Mouse (Mus musculus) T-helper 17 cell (primary cell): Measurements from ENCODE around the gene Pkd1l3.

Experiments
- in situ Hi-C, 2 experiments: fragments of 300-600 bp; cut with MboI, MseI; formaldehyde crosslinking; loops; 1 replicate in 1 of 2; 2 replicates in 1 of 2; pipeline ENCODE4 v1.15.1; 2025; ENCODE audit warnings: high pct_unique_total_duplicates in 2 of 2

Gene Pkd1l3

DNA sequence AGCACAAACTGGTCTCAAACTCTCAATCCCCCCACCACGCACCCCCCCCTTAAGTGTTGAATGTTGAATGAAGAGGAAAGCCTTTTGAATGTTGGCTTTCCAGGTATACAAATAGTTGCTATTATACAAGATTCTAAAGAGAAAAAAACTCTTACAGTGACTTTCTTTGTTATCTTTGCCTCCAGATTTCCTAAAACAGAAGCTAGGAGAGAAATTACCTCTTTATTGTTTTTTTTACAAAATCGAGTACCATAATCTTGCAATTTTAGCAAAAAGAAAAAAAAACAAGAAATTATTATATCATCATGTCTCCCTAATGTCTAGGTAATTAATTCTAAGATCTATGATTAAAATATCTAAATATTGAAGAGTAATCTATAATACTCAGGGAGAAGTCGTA lies 1.3 kb downstream of the Pkd1l3 start:
- in situ Hi-C loops: loop anchor here (10.0 to 25.0 kb wide), 3 partner anchors 597 to 997 kb away; partner anchors contain the start of genes Cmtr2 (in 2 of the 2) and Vac14 (in 1 of the 2)

DNA sequence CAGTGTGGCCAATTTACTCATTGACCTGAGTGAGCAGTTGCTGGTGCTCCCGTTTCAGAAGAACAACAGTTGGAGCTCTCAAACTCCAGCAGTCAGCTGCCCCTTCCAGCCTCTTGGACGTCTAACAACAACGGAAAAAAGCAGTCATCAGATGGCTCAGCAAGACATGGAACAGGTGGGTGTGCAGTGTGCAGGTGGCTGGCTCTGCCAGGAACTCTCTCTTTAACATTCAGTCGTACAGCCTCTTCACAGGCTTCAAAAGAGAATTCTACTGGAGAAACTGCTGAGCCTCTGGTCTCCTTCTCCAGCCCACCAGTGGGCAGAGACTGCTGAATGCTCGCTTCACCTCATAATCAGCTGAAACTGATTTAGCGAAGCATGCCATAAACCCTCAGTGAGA lies 14.3 kb downstream of the Pkd1l3 start:
- in situ Hi-C loops: no loop called here

DNA sequence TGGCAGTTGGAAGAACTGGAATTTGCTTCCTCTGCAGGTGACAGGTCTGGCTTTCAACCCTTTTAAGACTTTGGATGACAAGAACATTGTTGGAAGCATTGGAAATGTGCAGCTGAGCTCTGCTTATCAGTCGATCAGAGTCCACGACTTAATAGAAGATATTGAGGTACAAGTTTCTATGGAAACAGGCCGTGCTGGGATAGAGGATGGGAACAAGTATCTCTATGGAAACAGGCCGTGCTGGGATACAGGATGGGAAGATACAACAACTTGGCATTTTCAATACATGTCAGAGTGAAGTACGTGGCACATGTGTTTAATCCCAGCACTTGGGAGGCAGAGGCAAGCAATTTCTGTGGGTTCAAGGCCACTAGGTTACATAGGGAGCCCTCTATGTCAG lies 18.2 kb downstream of the Pkd1l3 start:
- in situ Hi-C loops: no loop called here

DNA sequence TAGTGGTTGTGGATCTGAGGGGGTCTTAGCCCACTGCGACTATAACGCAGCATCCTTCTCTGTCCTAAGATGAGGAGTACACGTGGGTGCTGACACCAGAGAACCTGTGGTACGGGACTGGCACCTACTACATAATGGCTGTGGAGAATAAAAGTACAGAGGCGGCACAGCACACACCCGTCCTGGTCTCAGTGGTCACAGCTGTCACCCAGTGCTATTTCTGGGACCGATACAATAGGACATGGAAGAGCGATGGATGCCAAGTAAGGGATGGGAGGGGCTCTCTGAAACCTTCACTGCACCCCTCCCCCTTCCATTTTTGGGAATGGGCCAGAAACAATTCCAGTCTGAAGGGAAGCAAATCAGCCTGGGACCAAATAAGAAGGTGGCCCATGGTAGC lies 20.8 kb downstream of the Pkd1l3 start:
- in situ Hi-C loops: no loop called here

DNA sequence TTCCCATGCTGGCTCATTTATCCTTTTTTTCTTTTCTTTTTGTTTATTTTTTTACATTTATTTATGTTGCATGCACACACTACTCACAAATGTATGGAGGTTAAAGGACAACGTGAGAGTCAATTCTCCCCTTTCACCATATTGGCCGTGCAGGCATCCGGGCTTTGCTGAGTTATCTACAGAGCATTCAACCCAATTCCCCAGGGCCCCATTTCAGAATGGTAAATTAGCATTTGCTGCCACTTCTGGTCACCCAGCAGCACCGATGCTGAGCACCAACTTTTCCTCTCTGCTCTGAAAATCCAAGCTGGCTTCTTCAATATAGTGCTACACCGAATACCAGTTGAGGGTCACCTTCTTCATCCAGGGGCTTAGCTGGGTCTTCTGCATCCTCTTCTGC lies 24.5 kb downstream of the Pkd1l3 start:
- in situ Hi-C loops: no loop called here

DNA sequence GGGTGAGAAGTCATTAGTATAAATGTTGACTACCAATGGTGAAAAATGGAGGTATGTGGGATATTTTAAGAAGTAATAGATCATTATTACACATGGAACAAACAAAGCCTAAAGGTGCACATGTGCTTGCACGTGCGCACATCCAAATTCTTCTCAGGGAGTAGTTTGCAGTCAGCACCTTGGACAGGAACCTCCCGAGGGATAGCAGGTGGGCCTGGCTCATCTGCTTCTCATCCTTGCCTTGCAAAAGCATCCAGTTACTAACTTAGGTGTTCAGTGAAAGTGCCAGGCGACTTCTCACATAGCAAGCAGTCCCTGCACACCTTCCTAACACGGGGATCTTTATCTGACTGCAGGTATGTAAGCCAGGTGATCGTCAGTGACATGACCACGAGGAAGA lies 26.1 kb downstream of the Pkd1l3 start:
- in situ Hi-C loops: loop anchor here in 1 of 2 experiments (10.0 kb wide), 1 partner anchor 384 kb away; no protein-coding TSS in a partner anchor

DNA sequence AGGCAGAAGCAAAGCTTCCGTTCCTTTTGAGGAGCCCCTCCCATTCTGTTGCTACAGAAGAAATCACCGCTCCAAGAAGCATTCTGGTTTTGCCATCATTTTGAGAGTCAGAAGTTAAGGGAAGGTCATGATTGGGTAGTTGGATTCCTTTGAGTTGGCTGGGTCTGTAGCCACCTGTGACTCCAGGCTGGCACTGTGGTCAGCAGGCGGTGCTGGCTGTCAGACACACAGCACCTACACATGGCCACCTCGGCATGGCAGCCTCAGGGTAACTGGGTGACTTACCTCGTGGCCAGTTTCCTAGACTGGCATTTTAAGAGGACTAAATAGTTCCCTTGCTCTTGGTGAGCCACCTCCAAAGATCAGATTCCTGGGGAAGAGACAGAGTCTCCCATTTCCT lies 26.9 kb downstream of the Pkd1l3 start:
- in situ Hi-C loops: loop anchor here in 1 of 2 experiments (10.0 kb wide), 1 partner anchor 384 kb away; no protein-coding TSS in a partner anchor

DNA sequence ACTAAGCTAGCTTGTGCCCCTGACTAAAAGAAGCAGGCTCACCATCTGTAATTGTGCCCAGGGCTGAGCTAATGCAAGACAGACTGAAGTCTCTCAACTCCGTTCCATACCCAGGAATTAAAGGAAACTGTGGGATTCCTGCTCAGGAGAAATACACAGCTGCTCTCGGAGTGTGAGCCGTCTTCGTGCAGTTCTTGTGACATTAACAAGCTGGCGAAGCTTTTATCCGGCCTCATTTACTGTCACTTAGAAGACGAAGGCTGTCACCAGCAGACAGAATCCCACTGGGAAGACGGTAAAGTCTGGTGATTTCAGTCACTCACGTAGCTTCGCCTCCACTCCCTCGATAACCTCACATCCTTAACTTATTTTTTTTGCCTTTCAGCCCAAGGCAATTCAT lies 33.0 kb downstream of the Pkd1l3 start:
- in situ Hi-C loops: loop anchor here in 1 of 2 experiments (10.0 kb wide), 1 partner anchor 377 kb away; no protein-coding TSS in a partner anchor

DNA sequence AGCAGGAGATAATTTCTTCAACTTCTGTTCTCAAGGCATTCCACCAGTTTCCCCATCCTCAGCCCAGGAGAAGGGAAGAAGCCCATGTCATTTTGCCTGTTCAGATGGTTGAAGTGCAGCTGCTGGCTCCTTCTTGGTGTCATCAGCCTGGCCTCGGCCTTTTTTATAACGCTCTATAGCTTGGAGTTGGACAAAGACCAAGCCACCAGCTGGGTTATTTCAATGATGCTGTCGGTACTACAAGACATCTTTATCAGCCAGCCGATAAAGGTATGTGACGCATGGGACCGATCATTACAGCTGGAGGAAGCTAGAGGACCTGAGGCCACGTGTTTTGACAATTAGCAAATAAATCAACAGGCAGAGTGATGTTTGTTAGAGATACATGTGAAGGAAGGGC lies 34.2 kb downstream of the Pkd1l3 start:
- in situ Hi-C loops: loop anchor here in 1 of 2 experiments (10.0 kb wide), 1 partner anchor 376 kb away; no protein-coding TSS in a partner anchor

DNA sequence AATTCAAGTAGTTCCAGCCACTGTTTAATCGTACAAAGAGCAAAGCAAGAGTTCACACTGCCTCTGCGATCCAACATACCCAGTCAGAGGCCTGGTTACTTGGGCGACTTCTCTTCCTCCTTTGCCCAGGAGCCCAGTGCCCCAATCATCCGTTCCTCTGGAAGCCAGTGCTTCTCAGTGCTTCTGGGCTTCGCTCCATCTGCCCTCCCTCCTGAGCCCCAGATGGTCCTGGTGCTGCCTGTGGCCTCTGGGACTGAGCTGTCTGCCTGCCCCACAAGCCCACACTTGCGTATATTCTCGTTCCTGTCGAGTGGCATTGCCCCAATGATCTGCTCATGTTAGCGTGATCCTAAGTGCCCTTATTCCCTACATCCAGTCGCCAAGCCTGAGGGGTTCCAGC lies 36.5 kb downstream of the Pkd1l3 start:
- in situ Hi-C loops: loop anchor here in 1 of 2 experiments (10.0 kb wide), 1 partner anchor 364 kb away; no protein-coding TSS in a partner anchor

DNA sequence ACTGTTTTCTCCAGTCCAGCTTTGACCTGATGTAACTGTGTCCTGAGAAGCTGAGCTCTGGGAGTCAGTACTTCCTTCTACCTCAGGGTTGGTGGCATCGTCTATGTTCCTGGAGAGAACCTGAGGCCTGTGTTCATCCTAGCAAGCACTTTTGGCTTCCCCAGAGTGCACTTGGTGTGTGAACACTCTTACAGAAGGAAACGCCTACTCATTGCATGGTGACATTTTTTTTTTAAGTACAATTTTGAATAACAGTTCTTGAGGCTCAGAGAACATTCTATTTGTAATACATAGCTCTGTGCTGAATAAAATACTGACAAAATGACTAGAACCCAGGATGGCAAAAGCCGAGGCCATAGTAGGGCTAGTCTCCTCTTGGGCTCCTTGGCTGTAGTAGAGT lies 42.5 kb downstream of the Pkd1l3 start:
- in situ Hi-C loops: loop anchor here in 1 of 2 experiments (10.0 kb wide), 1 partner anchor 358 kb away; no protein-coding TSS in a partner anchor

DNA sequence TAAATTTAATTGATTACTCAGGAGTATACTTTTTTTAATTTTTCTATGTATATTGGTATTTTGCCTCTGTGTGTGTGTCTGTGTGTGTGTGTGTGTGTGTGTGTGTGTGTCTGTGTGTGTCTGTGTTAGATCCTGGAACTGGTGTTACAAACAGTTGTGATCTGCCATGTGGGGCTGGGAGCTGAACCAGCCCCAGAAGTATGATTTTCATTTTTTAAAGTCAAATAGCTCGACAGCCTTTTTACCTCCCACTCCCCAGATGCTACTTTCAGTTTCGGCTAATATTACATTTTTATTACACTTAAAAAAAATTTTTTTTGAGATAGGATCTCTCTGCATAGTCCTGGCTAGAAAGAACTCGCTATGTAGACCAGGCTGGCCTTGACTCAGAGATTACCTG lies 48.0 kb downstream of the Pkd1l3 start:
- in situ Hi-C loops: no loop called here

DNA sequence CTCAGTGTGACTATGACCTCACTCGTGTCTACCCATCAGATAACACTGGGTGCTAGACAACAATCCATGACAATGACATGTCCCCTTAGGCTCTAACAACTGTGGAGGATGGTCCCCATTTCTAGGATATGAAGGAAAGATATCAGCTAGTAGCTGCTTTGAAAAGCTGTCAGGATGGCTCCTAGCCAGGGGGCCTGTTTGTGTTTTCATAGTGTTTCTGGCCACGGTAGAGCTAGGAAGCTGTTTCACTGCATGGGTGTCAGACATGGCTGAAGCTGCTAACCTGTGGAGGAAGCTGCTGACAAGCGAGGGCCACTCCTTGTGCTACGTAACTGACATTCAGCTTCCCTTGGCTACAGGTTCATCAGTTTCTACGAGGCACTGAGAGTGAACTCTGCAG lies 52.3 kb downstream of the Pkd1l3 start:
- in situ Hi-C loops: no loop called here

DNA sequence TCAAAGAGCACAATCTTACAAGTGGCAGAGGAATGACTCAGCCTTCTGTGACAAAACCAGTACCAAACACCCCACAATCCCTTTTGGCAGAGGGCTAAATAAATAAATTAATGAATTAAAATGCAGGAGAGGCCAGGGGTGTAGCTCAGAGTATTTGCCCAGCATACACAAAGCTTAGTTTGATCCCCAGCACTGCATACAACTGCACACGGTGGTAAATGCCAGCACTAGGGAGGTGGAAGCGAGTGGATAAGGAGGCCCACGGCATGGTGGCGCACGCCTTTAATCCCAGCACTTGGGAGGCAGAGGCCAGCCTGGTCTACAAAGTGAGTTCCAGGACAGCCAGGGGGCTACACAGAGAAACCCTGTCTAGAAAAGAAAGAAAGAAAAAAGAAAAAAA lies 58.3 kb downstream of the Pkd1l3 start:
- in situ Hi-C loops: no loop called here

DNA sequence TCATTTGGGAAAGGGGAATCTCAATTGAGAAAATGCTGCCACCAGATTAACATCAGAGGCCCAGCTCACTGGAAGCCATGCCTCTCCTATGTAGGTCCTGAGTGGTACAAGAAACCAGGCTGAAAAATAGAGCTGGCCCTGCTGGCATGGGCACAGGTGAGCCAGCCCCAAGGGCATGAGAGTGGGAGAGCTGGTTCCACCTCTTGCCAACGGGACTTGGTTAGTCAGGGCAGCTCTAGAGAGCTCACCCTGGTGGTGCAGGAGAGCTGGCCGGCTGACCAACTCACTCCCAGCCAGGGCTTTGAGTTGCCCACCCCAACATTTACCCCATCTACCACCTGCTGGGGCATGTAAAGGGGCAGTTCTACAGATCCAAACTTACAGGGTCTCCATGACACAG lies 59.3 kb downstream of the Pkd1l3 start:
- in situ Hi-C loops: no loop called here

DNA sequence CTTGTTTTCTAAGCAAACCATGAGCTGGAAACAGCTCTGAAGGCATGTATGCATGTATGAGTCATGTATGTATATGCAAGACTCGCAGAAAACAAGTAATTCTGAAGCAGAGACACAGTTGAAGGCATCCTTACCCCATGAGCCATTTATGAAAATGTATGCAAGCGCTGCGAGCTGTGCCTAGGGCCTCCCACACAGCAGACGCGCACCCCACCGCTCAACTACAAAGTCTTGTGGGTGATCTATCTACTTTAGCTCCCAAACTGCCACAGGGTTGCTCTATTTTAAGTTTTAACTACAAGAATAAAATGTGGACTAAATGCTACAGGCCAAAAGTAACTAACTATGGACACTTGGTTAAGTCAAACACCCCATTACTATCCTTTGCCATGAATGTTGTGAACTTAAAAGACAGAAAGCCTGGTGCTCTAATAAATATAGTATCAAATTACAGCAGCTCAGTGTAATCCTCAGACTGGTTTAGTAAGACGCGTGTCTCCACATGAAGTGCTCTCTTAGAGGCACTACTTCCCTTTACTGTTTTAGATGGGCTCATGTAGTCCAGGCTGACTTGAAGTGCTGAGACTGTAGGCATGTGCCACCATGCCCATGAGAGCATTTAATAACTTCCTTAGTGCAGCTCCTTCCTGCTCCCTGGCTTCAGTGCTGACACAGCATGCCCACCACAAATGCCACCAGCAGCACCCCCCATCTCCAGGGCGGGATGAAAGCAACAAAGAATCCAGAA lies 61.8 kb downstream of the Pkd1l3 start:
- in situ Hi-C loops: no loop called here

DNA sequence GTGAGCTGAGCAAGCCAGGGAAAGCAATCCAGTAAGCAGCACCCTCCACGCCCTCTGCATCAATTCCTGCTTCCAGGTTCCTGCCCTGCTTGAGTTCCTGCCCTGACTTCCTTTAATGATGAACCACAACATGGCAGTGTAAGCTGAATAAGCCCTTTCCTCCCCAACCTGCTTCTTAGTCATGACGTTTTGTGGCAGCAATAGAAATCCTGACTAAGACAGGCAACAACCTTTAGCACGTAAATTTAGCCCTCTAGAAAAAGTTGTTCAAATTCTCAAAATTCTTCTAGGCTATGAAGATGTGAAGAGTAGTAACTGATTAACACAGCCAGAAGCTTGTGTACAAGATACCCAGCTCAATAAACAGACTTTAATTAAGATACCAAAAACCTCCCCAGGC lies 67.2 kb downstream of the Pkd1l3 start:
- in situ Hi-C loops: no loop called here

DNA sequence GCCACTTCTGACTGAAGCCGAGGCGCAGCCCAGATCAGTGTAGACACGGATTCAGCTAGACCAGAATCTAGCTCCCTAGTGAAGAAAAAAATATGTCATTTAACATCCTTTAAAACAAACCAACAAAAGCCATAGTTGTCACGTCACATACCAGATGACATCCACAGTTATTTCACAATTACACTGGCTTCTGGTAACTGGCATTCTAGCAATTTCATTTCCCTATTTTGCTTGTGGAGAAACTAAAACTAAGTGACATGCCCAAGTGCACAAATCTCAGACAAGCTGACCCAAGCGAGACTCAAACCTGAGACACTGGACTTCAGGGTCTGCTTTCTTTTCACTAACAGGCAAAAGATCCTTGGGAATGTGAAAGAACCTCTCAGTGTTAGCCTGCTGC lies 67.8 kb downstream of the Pkd1l3 start:
- in situ Hi-C loops: no loop called here

DNA sequence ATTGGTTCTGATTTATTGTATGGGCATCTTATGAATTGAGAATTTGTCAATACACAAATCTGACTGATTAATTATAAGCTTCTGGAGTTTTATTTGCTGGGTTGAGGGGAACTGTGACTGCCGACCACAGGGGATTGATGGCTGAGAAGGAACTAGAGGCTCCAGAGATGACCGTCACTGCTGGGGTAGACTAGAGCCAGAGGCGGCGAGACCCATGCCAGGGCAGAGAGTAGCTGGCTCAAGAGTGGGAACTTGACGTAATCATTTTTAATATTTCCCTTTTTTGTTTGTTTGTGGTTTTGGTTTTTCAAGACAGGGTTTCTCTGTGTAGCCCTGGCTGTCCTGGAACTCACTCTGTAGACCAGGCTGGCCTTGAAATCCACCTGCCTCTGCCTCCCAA lies 72.9 kb downstream of the Pkd1l3 start:
- in situ Hi-C loops: no loop called here

DNA sequence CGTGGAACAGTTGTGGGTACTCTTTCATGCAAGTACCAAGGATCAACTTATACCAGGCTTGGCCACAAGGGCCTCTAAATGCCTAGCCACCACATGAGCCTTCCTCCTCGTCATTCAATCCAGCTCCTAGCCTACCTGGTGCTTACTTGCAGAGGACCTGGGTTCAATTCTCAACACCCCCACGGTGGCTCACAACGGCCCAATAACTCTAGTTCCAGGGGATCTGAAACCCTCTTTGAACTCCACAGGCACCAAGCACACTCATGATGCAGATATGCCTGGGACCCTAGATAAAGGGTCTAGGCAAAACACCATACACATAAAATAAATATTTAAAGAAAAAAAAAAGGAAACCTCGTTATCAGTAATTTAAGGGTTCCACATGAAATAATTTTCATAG lies 77.5 kb downstream of the Pkd1l3 start:
- in situ Hi-C loops: loop anchor here (5.0 kb wide), 1 partner anchor 86 kb away; the partner anchor contains the start of gene Ap1g1 (in 2 of the 2)

DNA sequence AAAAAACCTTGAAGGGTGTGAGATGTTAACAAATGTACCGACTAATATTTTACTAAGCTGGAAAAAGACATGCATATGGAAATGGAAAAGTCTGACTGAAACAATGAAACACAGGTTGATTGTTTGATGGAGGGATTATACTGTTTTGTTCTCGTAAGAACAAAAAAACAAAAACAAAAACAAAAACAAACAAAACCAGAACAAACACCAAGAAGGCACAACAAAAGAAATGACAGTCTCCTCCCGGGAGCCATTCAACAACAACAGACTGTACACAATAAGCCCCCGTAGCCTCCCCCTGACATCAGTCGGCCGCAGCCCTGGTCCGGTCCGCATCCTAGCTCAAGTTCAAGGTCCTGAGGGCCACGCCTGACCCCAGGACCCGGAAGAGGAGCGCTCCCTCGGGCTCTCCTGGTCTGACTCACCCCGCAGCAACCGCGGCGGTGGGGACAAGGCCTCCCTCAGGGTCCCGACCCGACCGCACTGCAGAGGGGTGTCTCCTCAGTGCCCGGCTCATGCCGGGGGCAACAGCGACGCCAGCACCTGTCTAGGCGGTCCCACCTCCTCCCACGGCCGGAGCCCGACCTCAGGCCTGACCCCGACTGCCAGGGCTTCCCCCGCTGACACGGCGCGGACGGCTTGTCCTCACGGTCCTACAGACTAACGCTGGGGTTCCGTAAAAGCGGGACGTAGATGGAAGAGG lies 78.3 kb downstream of the Pkd1l3 start:
- in situ Hi-C loops: loop anchor here (5.0 kb wide), 1 partner anchor 85 kb away; the partner anchor contains the start of gene Ap1g1 (in 2 of the 2)

DNA sequence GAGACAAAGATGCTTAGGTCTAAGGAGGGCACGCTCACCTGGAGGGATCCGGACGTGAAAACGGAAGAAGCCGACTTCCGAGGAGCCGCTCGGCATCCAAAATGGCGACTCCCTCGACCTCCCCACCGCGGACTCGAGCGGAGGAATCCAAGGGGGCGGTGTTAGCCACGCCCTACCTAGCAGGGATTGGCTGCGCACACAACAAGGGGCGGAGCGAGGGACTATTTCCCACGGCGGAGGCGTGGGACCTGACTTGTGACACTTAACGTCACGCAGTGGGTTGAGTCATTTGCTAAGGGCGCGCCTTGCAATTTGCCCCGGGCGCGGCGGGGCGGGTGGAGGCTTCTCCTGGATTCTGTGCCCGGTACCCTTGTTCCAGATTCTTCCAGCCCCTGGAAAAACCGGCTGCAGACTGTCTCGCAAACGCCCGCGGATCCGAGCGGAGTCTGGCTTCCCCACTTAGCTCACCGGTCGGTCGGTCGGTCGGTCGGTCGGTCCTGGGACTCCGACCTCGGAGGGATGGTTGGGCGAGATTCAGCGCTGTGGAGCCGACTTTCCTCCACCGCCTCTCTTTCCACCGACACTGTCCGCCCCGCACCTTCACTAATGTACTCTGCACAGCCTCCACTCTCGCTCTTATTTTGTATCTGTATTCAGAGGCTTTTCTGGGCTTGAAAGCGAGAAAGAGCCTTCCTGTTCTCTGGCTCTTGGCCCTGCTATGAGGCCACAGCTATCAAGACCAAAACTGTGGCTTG lies 79.0 kb downstream of the Pkd1l3 start, which contains the start of gene Ist1:
Gene Ist1, minus strand, starts transcription at position 115 of the 755 bp plus-strand sequence.
- in situ Hi-C loops: loop anchor here (5.0 kb wide), 1 partner anchor 84 kb away; the partner anchor contains the start of gene Ap1g1 (in 2 of the 2)
